Mouse (Mus musculus) layer of hippocampus, adult 18-20 months (tissue): ENCODE data around the gene Ccdc36. TPM values are rescaled to one million over a fixed set of nuclear protein-coding genes. Genes with fewer than 3 reads are reported as not detected.

ENCODE experiments used
- DNase-seq, 2 experiments: peaks; one replicate each; pipeline ENCODE4 v3.0.0; 2022; ENCODE audit warnings: low spot score in 2 of 2
- long read RNA-seq: library from polyadenylated mRNA; stranded (forward); transcript quantifications from one replicate; pipeline ENCODE4 v2.0.0, GENCODE M21; 2021
- total RNA-seq, 2 experiments: library from RNA; stranded (reverse); gene quantifications; 2 replicates each; pipeline ENCODE4 v1.2.3; 2021

The Ccdc36 gene
- not detected for total RNA-seq
- long read RNA-seq, result 0 reads

GRCm38 (mm10) chr9:108428384-108428783 lies at the start of gene Ccdc36:
Gene Ccdc36, minus strand, starts transcription at chr9:108428484.
- DNase-seq, result no peak

DNA sequence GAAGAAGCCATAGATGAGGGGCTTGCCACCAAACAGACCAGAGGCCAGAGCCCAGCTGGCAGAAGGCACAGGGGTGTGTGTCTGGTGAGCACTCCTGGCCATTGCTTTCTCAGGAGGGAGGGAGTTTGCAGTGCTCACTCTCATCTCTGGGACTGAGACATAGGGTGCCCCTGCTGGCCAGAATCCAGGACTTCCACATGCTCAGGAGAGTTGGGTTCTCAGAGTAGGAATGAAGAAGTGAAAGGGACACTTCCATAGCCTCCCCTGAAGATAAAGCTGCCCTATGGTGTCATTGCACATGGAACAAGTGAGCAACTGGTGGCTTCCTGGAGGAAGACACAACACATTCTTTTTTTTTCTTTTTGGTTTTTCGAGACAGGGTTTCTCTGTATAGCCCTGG lies 46.2 kb upstream of the Ccdc36 start:
- no peak for DNase-seq

GRCm38 (mm10) chr9:108469845-108470244 lies 41.6 kb upstream of the Ccdc36 start:
- DNase-seq, result no peak

DNA sequence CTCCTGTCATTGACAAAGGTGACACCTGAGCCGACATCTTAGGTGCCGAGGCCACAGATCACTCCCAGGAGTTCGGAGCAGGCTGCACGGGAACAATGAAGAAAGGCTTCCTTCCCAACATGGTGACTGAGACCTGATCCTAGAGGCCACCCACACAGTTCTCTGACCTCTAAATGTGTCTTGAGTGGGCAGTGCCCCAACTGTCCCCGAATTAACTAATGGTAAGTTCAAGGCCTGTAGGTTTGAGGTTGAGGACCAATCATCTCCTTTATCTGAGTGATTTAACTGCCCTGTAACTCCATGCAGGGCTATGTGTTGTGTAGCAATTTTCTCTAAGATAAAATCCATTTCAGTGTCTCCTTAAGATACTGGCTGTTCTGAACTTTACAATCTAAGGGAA lies 41.1 kb upstream of the Ccdc36 start:
- DNase-seq, result no peak

DNA sequence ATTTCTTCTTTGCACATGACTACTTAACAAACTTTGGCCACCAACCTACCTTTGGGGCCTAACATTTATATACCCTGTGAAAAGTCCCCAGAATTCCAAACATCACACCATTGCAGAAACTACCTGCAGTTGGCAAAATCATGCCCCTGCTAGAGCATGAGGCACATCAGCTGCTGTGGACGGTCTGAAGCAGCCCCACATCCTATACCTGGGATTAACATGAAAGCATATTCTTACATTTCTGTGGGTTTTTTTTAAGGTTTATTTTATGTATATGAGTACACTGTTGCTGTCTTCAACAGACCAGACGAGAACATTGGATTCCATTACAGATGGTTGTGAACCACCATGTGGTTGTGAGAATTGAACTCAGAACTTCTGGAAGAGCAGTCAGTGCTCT lies 37.9 kb upstream of the Ccdc36 start:
- no peak for DNase-seq

DNA sequence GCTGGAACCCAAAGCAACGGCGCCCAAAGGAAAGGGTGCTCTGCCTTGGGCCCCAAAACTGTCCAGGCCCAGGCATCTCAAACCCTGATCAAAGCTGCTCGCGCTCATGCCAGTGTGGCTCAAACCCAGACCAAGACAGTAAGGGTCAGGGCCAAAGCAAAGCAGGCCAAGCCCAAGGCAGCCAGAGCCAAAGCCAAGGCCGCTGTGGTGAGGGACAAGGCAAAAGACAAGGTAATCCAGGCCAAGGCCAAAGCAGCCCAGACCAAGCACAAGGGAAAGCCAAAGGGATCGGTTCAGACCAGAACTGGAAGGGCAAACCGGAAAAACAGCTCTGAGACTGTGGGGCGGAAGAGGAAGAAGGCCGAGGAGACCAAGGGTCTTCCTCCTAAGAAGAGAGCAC lies 35.4 kb upstream of the Ccdc36 start:
- DNase-seq, result no peak

- DNase-seq, result no peak
Measured at GRCm38 (mm10) chr9:108462192-108462591, 33.9 kb upstream of the Ccdc36 start.

DNA sequence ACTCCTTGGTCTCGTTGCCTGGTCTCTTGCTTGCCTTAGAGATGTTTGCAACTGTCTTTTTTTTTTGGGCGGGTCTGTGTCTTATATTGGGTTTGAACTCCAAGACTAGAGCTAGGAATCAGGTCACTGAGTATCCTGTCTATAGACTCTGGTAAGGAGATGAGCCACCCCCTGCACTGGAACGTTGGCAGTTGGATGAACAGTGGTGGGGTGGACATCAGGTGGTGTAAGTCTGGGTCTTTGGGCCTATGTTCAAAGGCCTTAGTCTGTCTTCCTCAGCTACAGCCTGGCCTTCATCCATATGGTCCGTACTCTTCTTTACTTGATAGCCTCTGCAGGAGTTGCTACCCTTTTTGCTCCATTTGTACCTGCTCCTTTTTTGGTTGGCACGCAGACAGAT lies 33.4 kb upstream of the Ccdc36 start:
- DNase-seq, result no peak

GRCm38 (mm10) chr9:108461181-108461631 lies 32.9 kb upstream of the Ccdc36 start, which contains the start of gene Klhdc8b:
Gene Klhdc8b, minus strand, starts transcription at chr9:108461581.
- no peak for DNase-seq

- DNase-seq, result peak; percentile 80 to 89
Measured at GRCm38 (mm10) chr9:108460319-108461178, 32.3 kb upstream of the Ccdc36 start, which contains the start of gene Ccdc71. Gene Ccdc71, plus strand, starts transcription at chr9:108460527.

GRCm38 (mm10) chr9:108459939-108460318 lies 31.6 kb upstream of the Ccdc36 start:
- no peak for DNase-seq

- no peak for DNase-seq
Measured at GRCm38 (mm10) chr9:108456953-108457352, 28.7 kb upstream of the Ccdc36 start.

GRCm38 (mm10) chr9:108455747-108456571 lies 27.7 kb upstream of the Ccdc36 start:
- DNase-seq, result no peak

GRCm38 (mm10) chr9:108454429-108454828 lies 26.1 kb upstream of the Ccdc36 start:
- no peak for DNase-seq

DNA sequence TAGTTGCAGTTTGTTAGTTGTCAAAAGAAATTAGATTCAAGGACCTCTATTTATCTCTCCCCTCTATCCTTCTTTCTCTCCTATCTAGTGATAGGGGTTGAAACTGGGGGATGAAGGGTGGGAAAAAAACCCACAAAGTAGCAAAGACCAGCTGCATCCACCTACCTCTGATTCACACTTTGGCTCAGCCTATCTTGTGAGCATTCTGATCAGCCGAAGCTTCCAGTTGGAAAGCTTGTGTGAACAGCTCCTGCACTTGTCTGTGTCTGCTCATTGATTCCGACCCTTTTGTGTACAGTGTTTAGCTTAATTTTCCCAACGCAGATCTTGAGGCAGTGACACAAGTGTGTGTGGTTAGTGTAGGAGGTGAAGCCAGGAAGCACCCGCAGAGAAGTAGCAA lies 25.2 kb upstream of the Ccdc36 start:
- DNase-seq, result peak in 1 of 2 experiments; percentile 64

GRCm38 (mm10) chr9:108452911-108453310 lies 24.6 kb upstream of the Ccdc36 start:
- no peak for DNase-seq

- DNase-seq, result peak; percentile 63 to 87
Measured at GRCm38 (mm10) chr9:108452291-108452906, 24.1 kb upstream of the Ccdc36 start.

- no peak for DNase-seq
Measured at GRCm38 (mm10) chr9:108451519-108452160, 23.4 kb upstream of the Ccdc36 start.

DNA sequence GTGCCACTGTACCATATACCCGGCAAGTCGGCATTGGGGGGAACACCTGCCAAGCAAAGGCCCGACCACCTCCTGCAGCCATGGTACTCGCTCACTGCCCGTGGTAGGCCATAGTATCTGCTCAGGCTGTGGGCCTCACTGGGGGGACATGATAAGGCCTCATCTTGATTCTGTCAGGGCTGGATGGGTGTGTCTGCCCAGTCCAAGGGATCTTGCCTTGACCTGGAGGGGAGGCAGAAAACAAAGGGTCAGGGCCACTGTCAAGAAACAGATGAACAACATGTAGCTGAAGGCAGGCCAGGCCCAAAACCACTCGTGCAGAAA lies 22.8 kb upstream of the Ccdc36 start:
- DNase-seq, result no peak

DNA sequence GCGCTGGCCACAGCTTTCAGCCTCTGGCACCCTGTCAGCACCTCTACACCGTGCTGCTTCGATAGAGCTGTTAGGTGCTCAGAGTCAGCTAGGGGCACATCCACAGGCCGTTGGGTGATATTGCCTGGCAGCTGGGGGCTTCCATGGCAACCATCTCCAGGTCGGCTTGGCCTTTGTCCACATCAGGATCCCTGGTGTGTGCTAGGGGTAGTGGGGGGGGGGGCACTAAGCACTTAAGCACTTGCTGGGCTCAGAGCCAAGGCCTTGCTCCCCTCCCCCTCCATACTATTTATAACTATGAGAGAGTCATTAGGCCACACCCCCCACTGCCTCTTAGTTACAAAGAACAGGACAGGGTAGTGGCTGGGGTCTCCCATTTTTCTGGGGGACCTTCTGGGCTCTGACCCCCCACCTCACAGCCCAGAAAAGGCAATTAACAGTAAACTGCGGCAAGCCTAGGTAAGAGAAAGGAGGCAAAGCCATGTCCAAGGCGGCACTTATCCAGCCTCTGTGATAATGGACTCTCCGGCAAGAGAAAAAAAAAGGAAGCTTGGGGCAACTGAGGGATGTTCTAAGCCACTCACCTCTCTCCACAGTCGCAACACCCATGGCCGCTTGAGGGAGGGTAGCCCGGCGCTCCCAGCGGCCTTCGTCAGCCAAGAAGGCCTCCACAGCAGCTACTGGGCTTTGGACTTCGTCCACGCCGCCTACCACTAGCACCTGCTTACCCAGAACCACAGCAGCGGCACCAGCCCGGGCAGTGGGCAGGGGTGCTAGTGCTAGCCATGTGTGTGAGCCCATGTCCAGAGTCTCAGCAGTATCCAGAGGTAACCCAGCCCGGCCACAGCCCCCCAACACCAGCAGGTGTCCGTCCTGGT lies 22.2 kb upstream of the Ccdc36 start:
- DNase-seq, result peak in 1 of 2 experiments; percentile 25
